Mouse (Mus musculus): Measurements from ENCODE around the gene Pex19. TPM values are rescaled to one million over a fixed set of nuclear protein-coding genes. Genes with fewer than 3 reads are reported as not detected.

The Pex19 gene
- polyA plus RNA-seq, 1 experiment: 184 TPM

DNA sequence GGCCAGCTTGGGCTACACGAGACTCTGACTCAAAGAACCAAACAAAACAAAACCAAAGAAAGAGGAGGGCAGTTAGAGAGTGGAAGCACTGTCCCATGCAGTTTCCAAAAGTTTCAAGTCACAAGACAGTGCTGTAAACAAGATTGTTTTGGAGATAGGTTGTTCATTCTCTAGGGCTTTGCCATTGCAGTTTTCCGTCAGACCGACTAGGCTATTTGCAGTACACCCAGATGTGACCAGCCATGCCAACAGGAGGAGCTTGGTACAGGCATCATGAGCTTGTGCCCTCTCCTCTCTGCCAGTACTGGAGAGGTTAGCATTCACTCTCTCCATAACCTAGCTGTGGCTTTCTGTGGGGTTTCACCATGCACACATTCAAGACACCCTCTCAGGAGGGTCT is 33.0 kb upstream of the Pex19 start:
- Histone ChIP-seq H3K36me3 (ENCODE audit: control insufficient read depth, insufficient read depth) (peaks cover 70% of the 10 kb centered on the region), H3K27me3 (ENCODE audit: control insufficient read depth, insufficient read depth, insufficient read length) (no peaks in the 10 kb centered on the region), H3K79me2 (ENCODE audit: control insufficient read depth, insufficient read depth) (peaks cover 5% of the 10 kb centered on the region), H3K4me3 (no peak overlapping the region), H3ac (ENCODE audit: control insufficient read depth, insufficient read length) (no peak overlapping the region), H3K4me2 (ENCODE audit: low read depth) (no peak overlapping the region)
- TF ChIP-seq TCF3 (IDR thresholded peaks at IDR 0.05; ENCODE audit: insufficient read length, low read depth): no peak
- no peak for TF ChIP-seq USF1 (IDR thresholded peaks at IDR 0.05; ENCODE audit: low read depth)
- TF ChIP-seq CEBPB (IDR thresholded peaks at IDR 0.05; ENCODE audit: insufficient read depth, poor library complexity, severe bottlenecking): no peak
- no peak for TF ChIP-seq MYOG (IDR thresholded peaks at IDR 0.05; ENCODE audit: control insufficient read depth in 1 of 3, insufficient read depth in 1 of 3, insufficient read length in 2 of 3, low read depth in 2 of 3)
- no peak for TF ChIP-seq MYOD1 (IDR thresholded peaks at IDR 0.05; ENCODE audit: control insufficient read depth in 1 of 3, insufficient read length in 2 of 3, low read depth in 2 of 3)
- no peak for TF ChIP-seq E2F4 (IDR thresholded peaks at IDR 0.05; ENCODE audit: insufficient read depth)
- TF ChIP-seq REST (IDR thresholded peaks at IDR 0.05; ENCODE audit: insufficient read depth, insufficient read length): no peak
- no peak for TF ChIP-seq TCF12 (IDR thresholded peaks at IDR 0.05; ENCODE audit: insufficient read depth, poor library complexity, severe bottlenecking)
- TF ChIP-seq MAX (IDR thresholded peaks at IDR 0.05; ENCODE audit: low read depth): no peak
- TF ChIP-seq POLR2A (IDR thresholded peaks at IDR 0.05; ENCODE audit: insufficient read length, low read depth): no peak
- TF ChIP-seq SRF (IDR thresholded peaks at IDR 0.05; ENCODE audit: control insufficient read depth, insufficient read length, low read depth): no peak
- no peak for TF ChIP-seq POLR2AphosphoS2 (IDR thresholded peaks at IDR 0.05; ENCODE audit: insufficient read length, low read depth)

DNA sequence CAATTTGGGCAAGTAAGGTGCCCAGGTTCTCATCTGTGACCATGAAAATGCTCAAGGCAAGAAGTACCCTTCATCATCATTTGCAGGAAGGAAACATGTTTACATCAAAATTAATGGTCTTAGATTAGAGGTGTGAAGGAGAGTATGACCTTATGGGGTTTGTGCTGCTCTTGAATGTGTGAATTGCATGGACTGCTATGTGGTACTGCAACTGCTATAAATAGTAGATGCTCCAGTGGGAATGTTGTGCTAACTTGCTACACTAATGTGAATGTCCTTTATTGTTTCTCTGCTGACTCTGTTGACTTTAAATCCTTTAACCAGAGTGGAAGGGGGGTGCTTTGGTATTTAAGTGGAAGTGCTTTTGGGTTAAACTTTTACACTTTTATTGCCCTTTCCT is 32.3 kb upstream of the Pex19 start:
- H3K36me3 ChIP-seq (ENCODE audit: control insufficient read depth, insufficient read depth): peaks cover 71% of the 10 kb centered on the region
- H3K79me2 ChIP-seq (ENCODE audit: control insufficient read depth, insufficient read depth): no peaks in the 10 kb centered on the region
- H3K4me2 ChIP-seq (ENCODE audit: low read depth): no peak overlapping the region
- H3K27me3 ChIP-seq (ENCODE audit: control insufficient read depth, insufficient read depth, insufficient read length): no peaks in the 10 kb centered on the region
- H3ac ChIP-seq (ENCODE audit: control insufficient read depth, insufficient read length): no peak overlapping the region
- TF ChIP-seq SRF (IDR thresholded peaks at IDR 0.05; ENCODE audit: control insufficient read depth, insufficient read length, low read depth) (no peak), MYOG (IDR thresholded peaks at IDR 0.05; ENCODE audit: control insufficient read depth in 1 of 3, insufficient read depth in 1 of 3, insufficient read length in 2 of 3, low read depth in 2 of 3) (no peak), E2F4 (IDR thresholded peaks at IDR 0.05; ENCODE audit: insufficient read depth) (no peak), USF1 (IDR thresholded peaks at IDR 0.05; ENCODE audit: low read depth) (no peak), MYOD1 (IDR thresholded peaks at IDR 0.05; ENCODE audit: control insufficient read depth in 1 of 3, insufficient read length in 2 of 3, low read depth in 2 of 3) (no peak), TCF3 (IDR thresholded peaks at IDR 0.05; ENCODE audit: insufficient read length, low read depth) (no peak), MAX (IDR thresholded peaks at IDR 0.05; ENCODE audit: low read depth) (no peak), REST (IDR thresholded peaks at IDR 0.05; ENCODE audit: insufficient read depth, insufficient read length) (no peak), POLR2A (IDR thresholded peaks at IDR 0.05; ENCODE audit: insufficient read length, low read depth) (no peak), TCF12 (IDR thresholded peaks at IDR 0.05; ENCODE audit: insufficient read depth, poor library complexity, severe bottlenecking) (no peak), CEBPB (IDR thresholded peaks at IDR 0.05; ENCODE audit: insufficient read depth, poor library complexity, severe bottlenecking) (no peak)
- H3K4me3 ChIP-seq: no peak overlapping the region

DNA sequence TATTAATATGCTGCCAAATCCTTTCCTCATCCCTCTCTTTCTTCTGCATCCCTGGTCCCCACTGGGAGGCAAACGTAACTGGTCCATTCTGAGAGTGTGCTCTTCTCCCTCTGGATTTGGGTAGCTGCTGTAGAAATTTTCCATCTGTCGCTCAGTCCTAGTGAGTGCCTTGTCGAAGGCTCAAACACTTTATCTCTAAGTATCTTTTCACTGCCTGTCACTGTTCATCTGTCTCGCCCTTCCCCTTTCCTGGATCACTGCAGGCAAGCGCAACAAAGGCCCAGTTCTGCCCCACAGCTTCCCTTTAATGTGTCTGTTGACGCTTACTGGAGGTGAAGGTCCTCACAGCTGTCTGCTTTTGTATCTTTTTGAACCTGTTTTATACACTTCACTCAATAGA is 31.4 kb upstream of the Pex19 start:
- Histone ChIP-seq H3K27me3 (ENCODE audit: control insufficient read depth, insufficient read depth, insufficient read length) (no peaks in the 10 kb centered on the region), H3K4me3 (no peak overlapping the region), H3ac (ENCODE audit: control insufficient read depth, insufficient read length) (no peak overlapping the region), H3K79me2 (ENCODE audit: control insufficient read depth, insufficient read depth) (no peaks in the 10 kb centered on the region), H3K36me3 (ENCODE audit: control insufficient read depth, insufficient read depth) (peaks cover 76% of the 10 kb centered on the region), H3K4me2 (ENCODE audit: low read depth) (no peak overlapping the region)
- TF ChIP-seq TCF3 (IDR thresholded peaks at IDR 0.05; ENCODE audit: insufficient read length, low read depth) (no peak), REST (IDR thresholded peaks at IDR 0.05; ENCODE audit: insufficient read depth, insufficient read length) (no peak), MAX (IDR thresholded peaks at IDR 0.05; ENCODE audit: low read depth) (no peak), POLR2AphosphoS2 (IDR thresholded peaks at IDR 0.05; ENCODE audit: insufficient read length, low read depth) (no peak), SRF (IDR thresholded peaks at IDR 0.05; ENCODE audit: control insufficient read depth, insufficient read length, low read depth) (no peak), MYOD1 (IDR thresholded peaks at IDR 0.05; ENCODE audit: control insufficient read depth in 1 of 3, insufficient read length in 2 of 3, low read depth in 2 of 3) (no peak), CEBPB (IDR thresholded peaks at IDR 0.05; ENCODE audit: insufficient read depth, poor library complexity, severe bottlenecking) (no peak)

DNA sequence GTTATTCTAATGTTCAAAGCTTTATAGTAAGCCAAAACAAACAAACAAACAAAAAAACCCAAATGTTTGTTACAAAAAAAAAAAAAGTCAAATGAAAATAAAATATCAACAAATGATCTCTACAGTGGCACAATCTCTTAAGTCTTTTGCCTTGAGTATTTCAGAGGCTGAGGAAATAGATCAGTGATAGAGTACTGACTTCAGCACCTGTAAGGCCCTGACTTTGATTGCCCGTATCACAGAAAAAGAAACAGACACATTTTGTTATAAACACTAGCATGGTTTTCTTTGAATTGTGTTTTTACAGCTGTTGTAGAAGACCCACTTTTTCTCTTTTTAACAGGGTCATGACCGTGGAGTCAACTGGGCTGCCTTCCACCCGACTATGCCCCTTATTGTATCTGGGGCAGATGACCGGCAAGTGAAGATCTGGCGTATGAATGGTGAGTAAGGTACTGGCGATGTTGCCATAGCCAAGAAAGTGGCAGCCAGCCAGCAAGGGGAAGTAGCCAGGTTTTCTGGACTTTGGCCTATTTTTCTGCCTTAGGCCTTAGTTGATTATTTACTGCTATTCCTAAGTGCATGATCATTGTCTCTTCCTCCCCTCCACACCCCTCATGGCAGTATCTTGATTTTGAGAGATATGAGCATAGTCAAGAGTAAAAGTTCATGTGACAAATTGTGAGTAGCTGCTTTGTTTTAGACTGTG is 27.1 kb upstream of the Pex19 start:
- peaks cover 67% of the 10 kb centered on the region for H3K36me3 ChIP-seq (ENCODE audit: control insufficient read depth, insufficient read depth)
- H3K79me2 ChIP-seq (ENCODE audit: control insufficient read depth, insufficient read depth): no peaks in the 10 kb centered on the region
- no peaks in the 10 kb centered on the region for H3K27me3 ChIP-seq (ENCODE audit: control insufficient read depth, insufficient read depth, insufficient read length)
- no peak overlapping the region for H3K4me3 ChIP-seq
- TF ChIP-seq USF1 (IDR thresholded peaks at IDR 0.05; ENCODE audit: low read depth) (no peak), SRF (IDR thresholded peaks at IDR 0.05; ENCODE audit: control insufficient read depth, insufficient read length, low read depth) (no peak), MAX (IDR thresholded peaks at IDR 0.05; ENCODE audit: low read depth) (no peak), POLR2AphosphoS2 (IDR thresholded peaks at IDR 0.05; ENCODE audit: insufficient read length, low read depth) (no peak), TCF12 (IDR thresholded peaks at IDR 0.05; ENCODE audit: insufficient read depth, poor library complexity, severe bottlenecking) (no peak), POLR2A (IDR thresholded peaks at IDR 0.05; ENCODE audit: insufficient read length, low read depth) (no peak), REST (IDR thresholded peaks at IDR 0.05; ENCODE audit: insufficient read depth, insufficient read length) (no peak), TCF3 (IDR thresholded peaks at IDR 0.05; ENCODE audit: insufficient read length, low read depth) (no peak), E2F4 (IDR thresholded peaks at IDR 0.05; ENCODE audit: insufficient read depth) (no peak), MYOG (IDR thresholded peaks at IDR 0.05; ENCODE audit: control insufficient read depth in 1 of 3, insufficient read depth in 1 of 3, insufficient read length in 2 of 3, low read depth in 2 of 3) (no peak), CEBPB (IDR thresholded peaks at IDR 0.05; ENCODE audit: insufficient read depth, poor library complexity, severe bottlenecking) (no peak), MYOD1 (IDR thresholded peaks at IDR 0.05; ENCODE audit: control insufficient read depth in 1 of 3, insufficient read length in 2 of 3, low read depth in 2 of 3) (no peak)
- H3ac ChIP-seq (ENCODE audit: control insufficient read depth, insufficient read length): no peak overlapping the region
- no peak overlapping the region for H3K4me2 ChIP-seq (ENCODE audit: low read depth)
